Mouse (Mus musculus) kidney, postnatal 36 days (tissue): Measurements from ENCODE around the gene Gm45808.
"Not testable (repeated sequence)": the region's sequence is repeated elsewhere in the genome, so short reads cannot be mapped to it uniquely, and the experiment has no call there.

Experiments used
- DNase-seq, 2 experiments: peaks; one replicate each; pipeline ENCODE4 v3.0.0; 2021 to 2022; ENCODE audit warnings: mixed read lengths in 2 of 2

The Gm45808 gene

DNA sequence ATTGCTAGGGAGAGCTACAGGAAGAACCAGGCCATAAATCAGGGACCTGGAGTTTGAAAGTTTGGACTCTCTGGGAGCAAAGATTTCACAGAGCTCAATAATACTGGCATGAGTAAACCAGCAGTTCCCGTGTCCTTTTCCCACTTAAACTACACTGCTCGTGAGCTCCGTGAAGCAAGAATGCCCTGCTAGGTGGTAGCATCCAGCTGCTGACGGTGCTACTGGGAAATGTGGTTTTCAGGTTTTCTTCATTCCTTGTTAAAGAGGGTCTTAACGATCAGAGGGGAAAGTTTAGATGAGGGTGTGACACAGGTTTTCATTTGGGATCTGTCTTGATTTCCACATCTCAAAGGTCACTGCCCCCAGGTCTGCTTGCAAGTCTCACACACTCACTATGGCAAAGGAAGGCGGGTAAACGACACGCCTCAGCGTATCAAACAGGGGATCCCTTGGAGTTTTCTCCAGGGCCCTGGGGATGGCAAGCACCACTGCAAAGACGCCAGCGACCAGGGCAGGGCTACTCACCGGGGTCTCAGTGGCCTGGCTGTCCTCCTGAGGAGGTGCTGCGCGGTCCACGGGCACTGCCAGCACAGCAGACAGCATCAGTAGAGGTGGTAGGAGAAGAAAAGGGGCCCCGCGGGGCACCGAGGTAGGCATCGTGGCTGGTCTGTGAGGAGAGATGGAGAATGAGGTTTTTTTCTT lies 22.7 kb upstream of the Gm45808 start:
- DNase-seq, result no peak

- DNase-seq, result no peak
Observed at GRCm38 (mm10) chr7:45508561-45508960, 21.9 kb upstream of the Gm45808 start.

DNA sequence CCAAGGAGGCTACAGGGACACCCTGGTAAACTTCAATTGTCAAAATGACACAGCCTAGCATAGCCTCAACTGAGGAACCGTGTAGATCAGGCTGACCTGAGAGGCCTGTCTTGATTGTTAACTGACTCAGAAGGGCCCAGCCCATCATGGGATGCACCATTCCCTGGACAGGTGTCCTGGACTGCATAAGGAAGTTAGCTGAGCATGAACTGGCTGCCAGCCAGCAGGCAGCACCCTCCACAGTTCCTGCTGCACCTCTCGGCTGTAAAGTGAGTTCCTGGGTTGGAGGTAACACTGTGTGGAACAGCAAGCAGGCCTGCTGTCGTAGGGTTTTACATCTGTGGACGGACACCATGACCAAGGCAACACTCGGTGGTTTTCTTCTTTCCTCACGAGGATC lies 21.0 kb upstream of the Gm45808 start:
- DNase-seq, result peak in 1 of 2 experiments; percentile 60

- DNase-seq, result no peak
Observed at GRCm38 (mm10) chr7:45498427-45498826, 11.8 kb upstream of the Gm45808 start.

DNA sequence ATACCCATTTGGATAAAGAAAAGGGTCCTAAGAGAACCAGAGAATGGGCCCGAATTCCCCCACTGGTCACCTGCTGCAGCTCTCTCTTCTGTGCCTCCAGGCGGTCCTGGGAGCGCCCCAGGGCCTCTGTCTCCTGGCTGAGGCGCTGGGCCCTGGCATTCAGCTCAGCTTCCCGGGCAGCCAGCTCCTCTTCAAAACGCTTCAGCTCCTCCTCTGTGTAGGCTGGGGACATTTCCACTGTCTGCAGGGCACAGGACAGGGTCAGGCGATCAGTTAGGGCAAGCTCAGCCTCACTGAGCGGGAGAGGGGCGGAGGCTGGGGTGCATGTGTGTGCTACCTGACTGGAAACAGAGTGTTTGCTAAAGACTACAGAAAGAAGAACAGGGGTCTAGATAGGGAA lies 7.9 kb upstream of the Gm45808 start:
- DNase-seq, result no peak

DNA sequence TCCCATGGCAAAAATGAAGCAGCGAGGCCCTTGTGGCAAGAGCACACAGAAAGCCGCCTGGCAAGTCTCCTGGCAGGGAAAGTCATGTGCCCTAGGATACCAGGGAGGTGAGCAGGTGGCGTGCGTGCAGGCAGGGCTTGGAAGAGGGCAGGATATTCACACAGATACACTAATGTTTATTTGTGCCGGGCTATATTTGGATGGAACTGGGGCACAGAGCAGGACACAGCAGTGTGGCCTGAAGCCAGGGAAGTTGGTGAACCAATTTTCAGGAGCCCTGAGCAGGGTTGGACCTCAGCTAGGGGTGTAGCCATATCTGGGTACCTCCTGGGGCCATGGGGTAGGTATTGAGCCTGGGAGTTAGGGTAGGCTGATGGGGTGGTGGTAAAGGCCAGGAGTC lies 6.3 kb upstream of the Gm45808 start:
- no peak for DNase-seq

DNA sequence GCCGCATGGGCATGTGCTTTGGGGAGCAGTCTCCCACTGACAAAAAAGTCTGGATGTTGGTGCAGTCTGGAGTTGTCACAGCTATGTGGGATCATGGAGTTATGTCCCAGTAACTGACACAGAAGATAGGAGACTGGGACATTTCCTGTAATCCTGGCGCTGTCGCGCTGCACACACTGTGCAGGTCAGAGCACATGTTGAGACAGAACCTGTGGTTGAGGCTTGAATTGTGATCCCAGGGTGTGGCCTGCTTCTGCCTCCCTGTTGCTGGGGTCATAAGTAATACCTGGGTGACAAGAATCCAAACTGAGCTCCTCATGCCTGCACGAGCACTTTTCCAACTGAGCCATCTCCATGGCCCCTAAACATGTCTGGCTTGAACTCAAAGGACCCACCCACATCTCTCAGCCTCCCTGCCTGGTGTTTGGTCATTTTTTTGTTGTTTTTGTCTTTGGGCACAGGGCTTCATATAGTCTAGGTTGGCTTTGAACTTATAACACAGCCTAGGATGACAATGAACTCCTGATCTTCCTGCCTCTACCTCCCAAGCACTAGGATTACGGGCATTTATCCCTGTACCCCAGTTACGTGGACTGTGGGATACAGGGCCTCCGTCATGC lies 5.7 kb upstream of the Gm45808 start:
- DNase-seq, result no peak

DNA sequence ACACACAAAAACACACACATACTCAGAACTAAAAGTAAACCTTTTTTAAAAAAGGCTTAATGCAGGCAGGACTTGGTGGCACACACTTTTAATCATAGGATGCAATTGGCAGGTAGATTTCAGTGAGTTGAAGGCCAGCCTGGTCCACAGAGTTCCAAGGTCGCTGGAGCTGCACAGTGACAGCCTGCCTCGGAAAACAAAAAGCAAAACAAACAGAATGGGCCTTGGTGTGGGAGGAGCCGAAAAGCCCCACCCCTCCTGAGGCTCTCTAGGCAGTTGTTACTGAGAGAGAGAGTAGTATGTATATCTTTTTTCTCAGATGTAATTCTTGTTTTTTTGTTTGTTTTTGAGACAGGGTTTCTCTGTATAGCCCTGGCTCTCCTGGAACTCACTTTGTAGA lies 4.7 kb upstream of the Gm45808 start:
- peak; percentile 61 to 71 for DNase-seq

GRCm38 (mm10) chr7:45490822-45491221 lies 4.2 kb upstream of the Gm45808 start:
- no peak for DNase-seq

GRCm38 (mm10) chr7:45489578-45489977 lies 3.0 kb upstream of the Gm45808 start:
- DNase-seq, result no peak

DNA sequence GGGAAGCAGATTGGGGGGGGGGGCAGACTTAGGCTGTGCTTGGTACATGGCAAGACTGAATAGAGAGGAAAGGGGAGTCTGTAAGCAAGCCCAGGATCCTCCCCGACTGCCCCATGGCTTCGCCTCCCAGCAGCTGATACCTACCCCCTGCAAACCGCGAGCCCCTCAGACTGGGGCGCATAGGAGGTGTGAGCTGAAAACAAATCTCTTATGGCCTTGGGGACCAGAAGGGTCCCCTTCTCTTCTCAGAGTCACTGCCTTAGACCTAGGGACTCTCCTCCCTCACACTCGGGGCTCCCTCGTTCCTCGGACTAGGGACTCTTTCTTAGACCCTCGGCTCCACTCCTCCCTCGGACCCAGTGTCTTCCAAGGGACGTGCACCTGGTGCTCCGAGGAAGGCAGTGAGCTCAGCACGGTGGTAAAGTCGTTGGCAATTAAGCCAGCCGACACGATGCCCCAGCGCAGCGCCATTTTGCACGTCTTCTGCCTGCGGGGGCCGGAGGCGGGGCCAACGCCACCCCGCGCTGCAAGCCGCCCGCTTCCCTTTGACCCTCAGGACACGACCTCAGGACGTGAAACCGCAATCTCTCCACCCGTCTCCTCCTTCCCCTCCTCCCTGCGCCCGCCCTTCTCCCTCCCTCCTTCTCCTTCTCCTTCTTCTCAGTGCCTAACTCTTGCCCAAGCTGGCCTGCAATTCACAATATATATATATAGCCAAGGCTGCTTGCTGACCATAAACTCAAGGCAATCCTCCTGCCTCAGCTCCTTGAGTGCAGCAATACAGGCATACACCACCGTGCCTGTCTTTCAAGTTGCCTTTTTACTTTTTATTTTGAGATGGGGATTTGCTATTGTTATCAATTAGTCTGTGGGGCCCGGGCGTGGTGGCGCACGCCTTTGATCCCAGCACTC lies 1.9 kb upstream of the Gm45808 start, which contains the start of gene Dhdh:
Gene Dhdh, minus strand, starts transcription at position 513 of the 912 bp plus-strand sequence.
- DNase-seq, result peak; percentile 73 to 82

DNA sequence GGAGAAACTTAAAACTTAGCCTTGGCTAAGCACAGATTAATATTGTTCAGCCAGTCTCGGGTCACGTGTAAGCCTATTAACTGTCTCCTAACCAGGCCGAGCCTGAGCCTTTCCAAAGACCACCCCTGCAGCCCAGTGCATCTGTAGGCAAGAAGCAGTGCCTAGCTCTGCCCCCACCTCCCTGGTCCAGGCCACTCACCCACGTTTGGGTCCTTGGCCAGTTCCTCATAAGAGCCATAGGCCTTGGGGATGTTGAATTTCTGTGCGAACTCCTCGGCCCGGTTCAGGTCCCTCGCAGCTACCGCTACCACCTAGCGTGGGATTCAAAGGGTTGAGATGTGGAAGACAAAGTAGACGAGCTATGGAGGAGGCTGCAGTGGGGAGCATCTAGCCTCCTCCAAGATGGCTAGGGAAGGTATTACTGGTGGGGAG lies 1.3 kb upstream of the Gm45808 start:
- DNase-seq, result no peak

DNA sequence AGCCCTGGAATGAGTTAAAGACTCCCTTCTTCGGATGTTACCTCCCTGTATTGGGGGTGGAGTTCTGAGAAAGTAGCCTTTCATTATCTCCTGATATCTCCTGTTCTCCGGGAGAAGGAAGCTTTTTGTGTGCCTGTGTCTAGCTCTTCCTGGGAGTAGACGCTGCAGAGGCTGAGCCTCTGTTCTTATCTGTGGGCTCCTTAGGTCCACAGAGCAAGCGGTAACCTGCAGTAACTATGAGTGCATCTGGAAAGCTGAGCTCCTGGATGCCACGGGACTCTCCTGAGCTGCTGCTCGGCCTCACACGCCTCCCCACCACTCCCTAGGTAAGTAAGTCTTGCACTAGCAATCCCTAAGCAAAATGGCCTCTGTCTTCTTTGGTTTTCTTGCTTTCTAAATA lies 453 bp downstream of the Gm45808 start:
- no peak for DNase-seq

DNA sequence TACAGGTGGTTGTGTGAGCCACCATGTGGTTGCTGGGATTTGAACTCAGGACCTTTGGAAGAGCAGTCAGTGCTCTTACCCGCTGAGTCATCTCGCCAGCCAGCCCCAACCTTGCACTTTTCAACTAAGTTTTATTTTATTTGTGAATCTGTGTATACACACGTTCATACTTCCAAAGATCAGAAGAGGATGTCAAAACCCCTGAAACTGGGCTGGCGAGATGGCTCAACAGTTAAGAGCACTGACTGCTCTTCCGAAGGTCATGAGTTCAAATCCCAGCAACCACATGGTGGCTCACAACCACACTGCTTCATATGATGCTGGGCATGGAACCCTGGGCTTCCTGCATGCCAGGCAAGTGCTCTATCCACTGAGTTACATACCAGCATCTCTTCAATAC lies 1.6 kb downstream of the Gm45808 start:
- DNase-seq, result not testable (repeated sequence)

- DNase-seq, result no peak
Observed at GRCm38 (mm10) chr7:45482166-45482565, 4.4 kb downstream of the Gm45808 start.

- DNase-seq, result peak; percentile 84 to 86
Observed at GRCm38 (mm10) chr7:45481374-45481927, 5.2 kb downstream of the Gm45808 start, which contains the start of gene Tulp2. TSS of gene Tulp2 (plus strand) at chr7:45481877.

DNA sequence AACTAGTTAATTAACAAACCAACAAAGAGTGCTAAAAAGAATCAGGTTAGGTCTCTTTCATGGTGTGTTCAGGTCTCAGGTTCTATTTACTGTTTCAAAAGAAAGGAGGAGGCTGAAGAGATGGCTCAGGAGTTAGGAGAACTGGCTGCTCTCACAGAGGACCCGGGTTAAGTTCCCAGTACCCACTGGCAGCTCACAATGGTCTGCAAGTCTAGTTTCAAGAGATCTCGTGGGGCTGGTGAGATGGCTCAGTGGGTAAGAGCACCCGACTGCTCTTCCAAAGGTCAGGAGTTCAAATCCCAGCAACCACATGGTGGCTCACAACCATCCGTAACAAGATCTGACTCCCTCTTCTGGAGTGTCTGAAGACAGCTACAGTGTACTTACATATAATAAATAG lies 6.3 kb downstream of the Gm45808 start:
- not testable (repeated sequence) for DNase-seq

DNA sequence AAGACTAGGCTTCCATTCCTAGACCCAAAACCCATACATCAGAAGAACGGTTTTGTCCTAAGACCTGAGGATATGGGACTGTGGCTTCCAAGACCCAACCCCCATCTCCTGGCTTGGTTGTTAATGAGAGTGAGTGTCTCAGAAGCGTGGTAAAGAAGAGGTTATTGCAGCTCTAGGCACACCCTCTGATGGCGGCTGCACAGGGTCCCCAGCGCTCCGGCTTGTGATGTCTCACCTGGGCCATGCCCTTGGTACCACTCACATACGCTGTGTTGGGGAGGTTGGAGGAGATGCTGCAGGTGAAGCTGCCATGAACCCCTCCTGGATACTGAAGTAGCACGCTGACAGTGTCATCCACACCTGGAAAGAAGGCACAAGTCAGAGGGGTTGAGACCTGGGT lies 7.8 kb downstream of the Gm45808 start:
- DNase-seq, result no peak

DNA sequence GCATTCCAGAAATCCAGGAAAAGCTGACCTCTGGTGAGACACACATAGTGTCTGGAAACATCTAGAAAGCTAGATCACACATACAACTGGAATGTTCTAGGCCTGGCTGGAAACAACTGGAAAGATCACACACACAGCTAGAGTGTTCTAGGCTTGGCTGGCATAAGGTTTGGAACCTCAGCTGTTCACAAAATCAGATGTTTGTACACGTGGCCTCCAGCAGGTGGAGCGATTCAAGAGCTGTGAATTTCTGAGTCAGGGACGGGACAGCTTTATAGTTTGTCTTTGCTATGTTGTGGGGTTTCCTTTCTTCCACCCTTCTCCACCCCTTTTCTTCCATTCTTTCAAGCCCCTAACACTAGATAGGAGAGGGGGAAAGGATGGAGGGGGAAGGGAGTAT lies 9.6 kb downstream of the Gm45808 start:
- DNase-seq, result peak; percentile 73 to 84

GRCm38 (mm10) chr7:45476453-45476852 lies 10.2 kb downstream of the Gm45808 start:
- DNase-seq, result no peak

GRCm38 (mm10) chr7:45475291-45475969 lies 11.2 kb downstream of the Gm45808 start:
- peak; percentile 67 to 75 for DNase-seq

- DNase-seq, result peak; percentile 81 to 93
Observed at GRCm38 (mm10) chr7:45470869-45471268, 15.7 kb downstream of the Gm45808 start.
